Mouse (Mus musculus) megakaryocyte-erythroid progenitor cell, adult 5-6 weeks (primary cell): ENCODE data around the gene Myo10. TPM values are rescaled to one million over a fixed set of nuclear protein-coding genes. Genes with fewer than 3 reads are reported as not detected.

ENCODE experiments used
- ATAC-seq: replicated peaks from 2 replicates; pipeline ENCODE4 v1.8.0; 2016; ENCODE audit warnings: mild to moderate bottlenecking, inconsistent platforms; ENCODE audit not compliant: severe bottlenecking, poor library complexity, low FRiP score, low TSS enrichment
- total RNA-seq, 2 experiments: library from RNA; stranded (forward) in 1 of 2; stranded (reverse) in 1 of 2; fragments of 200-1000, 215-1000 nt in 1 of 2; fragments of >200 nt in 1 of 2; fragmentation: Nextera tagmentation in 1 of 2; gene quantifications; 2 replicates each; pipeline ENCODE4 v1.2.3; 2014 to 2017

The Myo10 gene
- total RNA-seq, 2 experiments from 2014 or later, result 1.6 to 6.8 TPM

DNA sequence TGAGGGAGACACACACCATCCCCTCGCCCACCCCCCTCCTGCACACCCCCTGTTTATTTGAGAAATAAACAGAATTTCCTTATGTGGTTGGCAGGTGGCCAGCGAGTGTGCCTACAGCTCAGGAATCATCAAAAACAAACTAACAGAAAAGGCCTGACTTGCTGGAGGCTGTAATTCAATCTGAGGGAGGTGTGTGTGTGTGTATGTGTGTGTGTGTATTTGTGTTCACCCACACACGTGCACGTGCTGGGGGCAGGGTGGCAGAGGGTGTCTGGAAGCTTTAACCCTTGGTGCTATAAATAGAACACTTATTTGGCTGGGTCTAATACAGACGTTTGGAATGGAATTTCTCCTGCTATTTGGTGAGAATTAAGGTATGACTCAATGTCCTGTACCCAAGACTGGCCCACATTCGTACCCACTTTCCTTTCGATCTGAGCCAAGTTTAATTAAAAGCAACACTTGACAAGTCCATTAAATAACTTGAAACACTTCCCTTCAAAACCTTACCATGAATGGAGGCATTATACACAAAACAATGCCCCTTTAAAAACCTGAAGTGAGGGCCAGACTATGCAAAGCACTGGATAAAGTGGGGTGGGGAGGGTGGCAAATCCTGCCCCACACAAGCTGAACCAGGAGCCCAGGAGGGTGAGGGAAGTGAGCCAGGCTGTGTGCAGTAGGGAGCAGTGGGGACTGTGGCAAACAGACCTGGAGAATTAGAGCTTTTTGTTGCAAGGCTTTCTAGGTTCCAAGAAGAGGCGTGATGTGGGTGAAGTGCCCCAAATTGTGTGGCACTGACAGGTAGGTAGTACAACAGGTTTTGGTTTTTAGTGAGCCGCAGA is 20.1 kb downstream of the Myo10 start:
- ATAC-seq, result no peak

- no peak for ATAC-seq
Measured at GRCm38 (mm10) chr15:25645862-25646261, 23.5 kb downstream of the Myo10 start.

GRCm38 (mm10) chr15:25648287-25648686 is 26.0 kb downstream of the Myo10 start:
- ATAC-seq, result no peak

GRCm38 (mm10) chr15:25650371-25650770 is 28.0 kb downstream of the Myo10 start:
- peak; percentile 98 for ATAC-seq

DNA sequence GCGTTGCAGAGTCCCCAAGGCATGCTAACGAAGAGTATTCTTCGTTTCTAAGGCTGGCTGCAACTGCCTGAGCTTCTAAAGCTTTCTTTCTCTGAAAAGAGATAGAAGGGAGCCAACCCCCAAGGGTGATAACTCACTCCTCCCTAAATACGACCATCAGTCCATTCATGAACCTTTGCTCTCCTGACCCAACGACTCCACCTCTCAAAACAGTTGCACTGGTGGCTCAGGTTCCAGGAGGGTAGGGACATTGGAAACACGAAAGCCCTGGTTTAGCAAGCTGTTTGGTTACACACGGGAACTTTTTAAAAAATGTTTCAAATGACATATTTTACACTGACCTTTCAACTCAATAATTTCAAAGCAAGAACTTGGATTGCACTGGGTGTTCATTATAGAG is 29.5 kb downstream of the Myo10 start:
- no peak for ATAC-seq

DNA sequence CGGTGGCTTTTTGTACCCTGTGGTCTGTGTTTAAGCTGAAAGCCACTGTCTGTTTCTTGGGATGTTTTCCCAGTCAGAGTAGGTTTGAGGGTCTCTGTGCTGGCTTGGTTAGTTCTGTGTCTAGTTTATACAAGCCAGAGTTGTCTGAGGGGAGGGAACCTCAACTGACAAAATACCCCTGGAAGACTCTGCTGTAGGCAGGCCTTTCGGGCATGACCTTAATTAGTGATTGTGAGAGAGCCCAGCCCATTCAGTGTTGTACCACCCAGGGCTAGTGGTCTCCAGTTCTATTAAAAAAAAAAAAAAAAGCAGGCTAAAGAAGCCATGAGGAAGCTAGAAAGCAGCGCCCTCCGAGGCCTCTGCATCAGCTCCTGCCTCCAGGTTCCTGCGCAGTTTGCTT is 30.0 kb downstream of the Myo10 start:
- no peak for ATAC-seq

- ATAC-seq, result no peak
Measured at GRCm38 (mm10) chr15:25652933-25653332, 30.6 kb downstream of the Myo10 start.

GRCm38 (mm10) chr15:25653680-25654079 is 31.4 kb downstream of the Myo10 start:
- no peak for ATAC-seq

- ATAC-seq, result no peak
Measured at GRCm38 (mm10) chr15:25662833-25663519, 40.7 kb downstream of the Myo10 start.

- no peak for ATAC-seq
Measured at GRCm38 (mm10) chr15:25669283-25670247, 47.2 kb downstream of the Myo10 start.

DNA sequence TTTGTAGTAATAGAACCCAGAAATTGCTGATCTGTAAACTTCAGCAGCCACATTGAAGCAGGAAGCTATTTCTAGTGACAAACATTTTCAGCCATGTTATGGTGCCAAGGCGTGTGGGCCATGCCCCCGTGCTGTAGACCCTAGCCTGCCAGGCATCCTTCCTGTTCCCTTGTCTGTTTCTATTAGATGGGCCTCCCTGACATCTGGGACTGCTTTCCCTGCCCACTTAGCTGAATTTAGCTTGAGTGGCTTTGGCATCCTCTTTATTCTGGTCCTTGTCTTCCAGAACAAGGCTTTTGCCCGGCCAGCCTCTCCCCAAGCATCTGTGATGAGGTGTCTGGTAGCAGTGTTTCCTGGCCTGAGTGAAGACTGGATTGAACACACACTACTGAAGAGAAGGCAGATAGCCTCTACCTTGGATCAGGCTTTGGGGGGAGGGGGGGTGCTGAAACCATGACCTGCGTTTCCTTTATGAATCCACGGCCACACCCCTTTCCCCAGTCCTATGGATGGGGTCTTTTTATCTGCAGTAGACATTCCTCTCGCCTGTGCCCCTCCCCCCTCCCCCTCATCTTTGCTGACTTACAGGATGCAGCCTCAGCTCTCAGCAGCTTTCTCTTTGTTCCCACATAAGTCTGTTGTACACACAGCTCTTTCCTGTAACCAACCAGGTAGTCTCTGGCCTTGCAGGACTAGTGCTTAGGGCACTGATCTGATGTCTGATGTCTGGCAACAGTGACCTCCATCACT is 51.1 kb downstream of the Myo10 start:
- no peak for ATAC-seq

GRCm38 (mm10) chr15:25674099-25674931 is 52.0 kb downstream of the Myo10 start:
- ATAC-seq, result no peak

GRCm38 (mm10) chr15:25674932-25675250 is 52.6 kb downstream of the Myo10 start:
- no peak for ATAC-seq

GRCm38 (mm10) chr15:25675359-25675758 is 53.0 kb downstream of the Myo10 start:
- ATAC-seq, result no peak

DNA sequence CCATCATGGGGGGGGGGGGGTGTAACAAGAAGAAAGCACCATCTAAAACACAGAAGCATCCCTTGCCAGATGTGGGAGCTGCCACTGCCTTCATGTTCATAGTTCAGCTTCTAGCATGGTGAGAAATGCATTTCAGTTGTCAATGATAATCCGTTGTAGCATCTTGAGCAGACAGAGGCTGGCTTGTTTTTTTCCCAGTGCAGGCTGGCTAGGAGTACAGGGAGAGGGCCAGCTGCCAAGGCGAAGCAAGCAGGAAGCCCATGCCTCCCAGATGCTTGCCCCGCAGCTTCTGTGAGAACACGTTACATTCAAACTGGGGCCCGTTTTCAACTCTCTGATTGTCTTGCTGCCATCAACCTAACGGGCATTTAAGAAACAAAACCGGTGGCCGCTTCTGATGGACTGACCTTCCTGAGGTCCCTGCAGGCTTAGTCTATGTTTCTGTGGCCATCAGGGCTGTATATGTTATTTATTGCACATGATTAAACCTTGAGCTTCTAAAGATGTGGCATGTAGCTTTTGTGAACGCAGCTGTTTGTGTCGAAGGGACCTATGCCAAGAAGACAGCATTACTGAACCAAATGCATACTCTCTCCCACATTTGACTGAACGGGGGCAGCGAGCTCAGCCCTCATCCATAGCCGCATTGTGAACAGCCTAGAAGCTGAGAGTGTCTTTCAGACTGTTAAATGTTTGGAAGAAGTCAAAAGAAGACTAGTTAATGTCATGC is 53.9 kb downstream of the Myo10 start:
- ATAC-seq, result no peak

DNA sequence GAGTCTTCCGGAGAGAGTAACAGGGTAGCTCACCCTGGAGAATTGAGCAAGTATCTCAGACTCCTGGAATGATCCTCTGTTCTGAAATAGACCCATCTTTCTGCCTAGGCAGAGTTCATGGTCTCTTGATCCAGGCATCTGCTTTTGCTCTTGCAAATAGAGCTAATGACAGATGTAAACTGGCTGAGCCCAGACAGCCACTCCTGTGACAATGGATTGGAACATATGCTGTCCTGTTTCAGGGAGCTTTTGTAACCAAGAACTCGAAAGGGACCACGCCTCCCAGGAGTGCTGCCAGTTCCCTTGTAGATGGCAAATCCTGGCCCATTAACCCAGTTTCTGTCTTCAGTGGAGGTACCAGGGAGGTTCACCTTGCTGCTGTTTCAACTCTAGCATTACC is 56.8 kb downstream of the Myo10 start:
- no peak for ATAC-seq

GRCm38 (mm10) chr15:25679616-25680015 is 57.3 kb downstream of the Myo10 start:
- ATAC-seq, result no peak
